Mouse (Mus musculus) T-helper 1 cell (primary cell): ENCODE results near the gene Tmem121.
"Not testable (repeated sequence)": the region's sequence is repeated elsewhere in the genome, so short reads cannot be mapped to it uniquely, and the experiment has no call there.

Experiments
- in situ Hi-C: fragments of 300-600 bp; cut with MboI, MseI; formaldehyde crosslinking; loops from one replicate; pipeline ENCODE4 v1.15.1; 2025; ENCODE audit warnings: high pct_unique_total_duplicates

The Tmem121 gene

GRCm38 (mm10) chr12:113187011-113187375 lies 1.3 kb downstream of the Tmem121 start:
- in situ Hi-C loops: no loop called here

GRCm38 (mm10) chr12:113187584-113188295 lies 2.0 kb downstream of the Tmem121 start:
- in situ Hi-C loops: no loop called here

GRCm38 (mm10) chr12:113188349-113189055 lies 2.8 kb downstream of the Tmem121 start:
- in situ Hi-C loops: no loop called here

- in situ Hi-C loops: no loop called here
Observed at GRCm38 (mm10) chr12:113193423-113193822, 7.7 kb downstream of the Tmem121 start.

GRCm38 (mm10) chr12:113199132-113199531 lies 13.4 kb downstream of the Tmem121 start:
- in situ Hi-C loops: not testable (repeated sequence)

GRCm38 (mm10) chr12:113201301-113201700 lies 15.6 kb downstream of the Tmem121 start:
- in situ Hi-C loops: no loop called here

- in situ Hi-C loops: no loop called here
Observed at GRCm38 (mm10) chr12:113202008-113202407, 16.3 kb downstream of the Tmem121 start.

GRCm38 (mm10) chr12:113203522-113203921 lies 17.8 kb downstream of the Tmem121 start:
- in situ Hi-C loops: no loop called here

- in situ Hi-C loops: no loop called here
Observed at GRCm38 (mm10) chr12:113205251-113205942, 19.7 kb downstream of the Tmem121 start.

- in situ Hi-C loops: no loop called here
Observed at GRCm38 (mm10) chr12:113207737-113208136, 22.0 kb downstream of the Tmem121 start.

- in situ Hi-C loops: no loop called here
Observed at GRCm38 (mm10) chr12:113210586-113211378, 25.1 kb downstream of the Tmem121 start.

- in situ Hi-C loops: no loop called here
Observed at GRCm38 (mm10) chr12:113211772-113212171, 26.0 kb downstream of the Tmem121 start.

GRCm38 (mm10) chr12:113212326-113212924 lies 26.7 kb downstream of the Tmem121 start:
- in situ Hi-C loops: no loop called here

- in situ Hi-C loops: no loop called here
Observed at GRCm38 (mm10) chr12:113213226-113213625, 27.5 kb downstream of the Tmem121 start.

- in situ Hi-C loops: no loop called here
Observed at GRCm38 (mm10) chr12:113214072-113214808, 28.5 kb downstream of the Tmem121 start.

- in situ Hi-C loops: no loop called here
Observed at GRCm38 (mm10) chr12:113214972-113215666, 29.4 kb downstream of the Tmem121 start.

- in situ Hi-C loops: no loop called here
Observed at GRCm38 (mm10) chr12:113215667-113216346, 30.1 kb downstream of the Tmem121 start.

- in situ Hi-C loops: no loop called here
Observed at GRCm38 (mm10) chr12:113217306-113218242, 31.8 kb downstream of the Tmem121 start.
